Mouse (Mus musculus) liver, embryonic 13.5 days (tissue): ENCODE results near the gene Bbs1. TPM values are rescaled to one million over a fixed set of nuclear protein-coding genes. Genes with fewer than 3 reads are reported as not detected.

Source experiments
- polyA plus RNA-seq: library from polyadenylated mRNA; unstranded; fragments of >200 nt; fragmentation: Nextera tagmentation; extraction: Ambion mirVana; gene quantifications from 2 replicates; pipeline ENCODE4 v1.2.1, GENCODE M21; 2015

Bbs1 gene
- polyA plus RNA-seq, 1 experiment from 2014 or later: 0.80 TPM

Other genes with a start within 250 kb of the Bbs1 start
- 0.79 TPM in 1 of 2 replicates, not detected in the other for gene Gm960, start 208.0 kb downstream of the Bbs1 start, polyA plus RNA-seq
- gene Sptbn2, start 195.5 kb downstream of the Bbs1 start, polyA plus RNA-seq: 0.09 and 0.13 TPM in 2 replicates
- 14.6 and 17.5 TPM in 2 replicates for gene Rbm4b, start 150.1 kb downstream of the Bbs1 start, polyA plus RNA-seq
- gene Rbm4, start 112.7 kb downstream of the Bbs1 start, polyA plus RNA-seq: 26.0 and 26.5 TPM in 2 replicates
- 18.5 and 20.7 TPM in 2 replicates for gene Gm21992, start 95.0 kb downstream of the Bbs1 start, polyA plus RNA-seq
- 38.6 and 49.4 TPM in 2 replicates for gene Rbm14, start 95.0 kb downstream of the Bbs1 start, polyA plus RNA-seq
- 40.7 and 41.2 TPM in 2 replicates for gene Ccs, start 67.3 kb downstream of the Bbs1 start, polyA plus RNA-seq
- gene Ccdc87, start 67.3 kb downstream of the Bbs1 start, polyA plus RNA-seq: 0.06 TPM in 1 of 2 replicates, not detected in the other
- 23.6 and 25.3 TPM in 2 replicates for gene Ctsf, start 51.5 kb downstream of the Bbs1 start, polyA plus RNA-seq
- 0.74 and 0.82 TPM in 2 replicates for gene Actn3, start 28.7 kb downstream of the Bbs1 start, polyA plus RNA-seq
- gene Zdhhc24, start 28.0 kb downstream of the Bbs1 start, polyA plus RNA-seq: 11.2 and 11.5 TPM in 2 replicates
- gene Dpp3, start 21.7 kb upstream of the Bbs1 start, polyA plus RNA-seq: 59.5 and 65.1 TPM in 2 replicates
- gene Peli3, start 36.5 kb upstream of the Bbs1 start, polyA plus RNA-seq: 0.10 and 0.13 TPM in 2 replicates
- 67.6 and 80.0 TPM in 2 replicates for gene Mrpl11, start 55.5 kb upstream of the Bbs1 start, polyA plus RNA-seq
- gene Npas4, start 83.7 kb upstream of the Bbs1 start, polyA plus RNA-seq: not detected in 2 replicates
- 1.7 and 2.3 TPM in 2 replicates for gene Slc29a2, start 117.2 kb upstream of the Bbs1 start, polyA plus RNA-seq
- 9.3 and 10.9 TPM in 2 replicates for gene B4gat1, start 132.2 kb upstream of the Bbs1 start, polyA plus RNA-seq
- 0.70 TPM in 1 of 2 replicates, not detected in the other for gene AC124502.3, start 132.3 kb upstream of the Bbs1 start, polyA plus RNA-seq
- 34.8 and 35.1 TPM in 2 replicates for gene Brms1, start 134.7 kb upstream of the Bbs1 start, polyA plus RNA-seq
- 0.33 and 0.36 TPM in 2 replicates for gene Rin1, start 143.9 kb upstream of the Bbs1 start, polyA plus RNA-seq
- 3.1 and 3.7 TPM in 2 replicates for gene Cd248, start 161.4 kb upstream of the Bbs1 start, polyA plus RNA-seq
- gene Tmem151a, start 178.9 kb upstream of the Bbs1 start, polyA plus RNA-seq: 0.49 and 0.89 TPM in 2 replicates
- gene Yif1a, start 181.9 kb upstream of the Bbs1 start, polyA plus RNA-seq: 45.5 and 46.6 TPM in 2 replicates
- 1.3 and 1.4 TPM in 2 replicates for gene Cnih2, start 191.9 kb upstream of the Bbs1 start, polyA plus RNA-seq
- gene Rab1b, start 200.4 kb upstream of the Bbs1 start, polyA plus RNA-seq: 96.4 and 102 TPM in 2 replicates
- 2.3 and 2.9 TPM in 2 replicates for gene Klc2, start 211.9 kb upstream of the Bbs1 start, polyA plus RNA-seq